Mouse (Mus musculus): ENCODE data around the gene Hsf2.

DNA sequence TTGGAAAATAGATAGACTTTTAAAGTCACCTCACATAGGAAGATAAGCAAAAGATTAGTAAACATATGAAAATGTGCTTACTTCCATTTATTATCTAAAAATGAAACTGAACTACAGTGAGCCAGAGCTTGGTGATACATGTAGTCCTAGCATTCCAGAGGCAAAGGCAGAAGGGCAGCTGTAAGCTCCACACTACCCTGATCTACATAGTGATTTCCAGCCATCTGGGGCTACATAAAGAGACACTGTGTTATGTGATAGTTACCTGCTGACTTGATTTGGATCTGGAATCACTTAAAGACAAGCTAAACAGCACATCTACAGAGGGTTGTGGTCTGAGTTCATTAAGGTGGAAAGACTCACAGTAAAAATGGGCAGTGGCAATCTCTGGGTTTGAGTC is 45.1 kb upstream of the Hsf2 start:
- no peak for TF ChIP-seq CTCF (IDR thresholded peaks at IDR 0.05; ENCODE audit: low read depth, low read length)
- no peak for TF ChIP-seq POLR2A (IDR thresholded peaks at IDR 0.05; ENCODE audit: extremely low read depth, insufficient read depth, low read length)
